Mouse (Mus musculus) left cerebral cortex, adult 11 months (tissue): ENCODE measurements around the gene Hist1h3c.
A peak's percentile ranks its signal among the peaks of the same experiment; 100 is the strongest.
"Not testable (repeated sequence)": the region's sequence is repeated elsewhere in the genome, so short reads cannot be mapped to it uniquely, and the experiment has no call there.

Experiments
- DNase-seq: peaks from one replicate; pipeline ENCODE4 v3.0.0; 2022; ENCODE audit warnings: low spot score

The Hist1h3c gene

DNA sequence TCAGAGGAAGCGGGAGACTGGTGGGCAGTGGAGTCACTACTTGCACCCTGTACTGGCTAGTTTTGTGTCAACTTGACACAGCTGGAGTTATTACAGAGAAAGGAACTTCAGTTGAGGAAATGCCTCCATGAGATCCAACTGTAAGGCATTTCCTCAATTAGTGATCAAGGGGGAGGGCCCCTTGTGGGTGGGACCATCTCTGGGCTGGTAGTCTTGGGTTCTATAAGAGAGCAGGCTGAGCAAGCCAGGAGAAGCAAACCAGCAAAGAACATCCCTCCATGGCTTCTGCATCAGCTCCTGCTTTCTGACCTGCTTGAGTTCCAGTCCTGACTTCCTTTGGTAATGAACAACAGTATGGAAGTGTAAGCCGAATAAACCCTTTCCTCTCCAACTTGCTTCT, 42.6 kb downstream of the Hist1h3c start:
- DNase-seq, result not testable (repeated sequence)

DNA sequence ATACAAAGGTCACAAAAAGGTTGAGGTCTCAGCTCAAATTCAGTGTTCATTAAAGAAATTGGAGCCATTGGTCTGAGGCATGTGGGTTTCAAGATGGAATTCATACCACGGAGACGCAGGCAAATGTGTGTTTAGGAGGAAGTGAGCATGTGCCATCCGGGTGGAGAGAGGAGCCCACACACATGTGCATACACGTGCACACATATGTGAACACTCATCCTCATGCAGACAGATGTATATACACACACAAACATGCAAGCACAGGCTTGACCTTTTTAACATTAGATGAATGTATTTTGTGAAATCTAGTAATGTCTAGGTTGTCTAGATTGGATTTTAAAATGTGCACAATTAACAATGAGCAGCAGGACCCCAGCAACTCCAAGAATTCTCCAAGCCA, 43.2 kb downstream of the Hist1h3c start:
- no peak for DNase-seq

DNA sequence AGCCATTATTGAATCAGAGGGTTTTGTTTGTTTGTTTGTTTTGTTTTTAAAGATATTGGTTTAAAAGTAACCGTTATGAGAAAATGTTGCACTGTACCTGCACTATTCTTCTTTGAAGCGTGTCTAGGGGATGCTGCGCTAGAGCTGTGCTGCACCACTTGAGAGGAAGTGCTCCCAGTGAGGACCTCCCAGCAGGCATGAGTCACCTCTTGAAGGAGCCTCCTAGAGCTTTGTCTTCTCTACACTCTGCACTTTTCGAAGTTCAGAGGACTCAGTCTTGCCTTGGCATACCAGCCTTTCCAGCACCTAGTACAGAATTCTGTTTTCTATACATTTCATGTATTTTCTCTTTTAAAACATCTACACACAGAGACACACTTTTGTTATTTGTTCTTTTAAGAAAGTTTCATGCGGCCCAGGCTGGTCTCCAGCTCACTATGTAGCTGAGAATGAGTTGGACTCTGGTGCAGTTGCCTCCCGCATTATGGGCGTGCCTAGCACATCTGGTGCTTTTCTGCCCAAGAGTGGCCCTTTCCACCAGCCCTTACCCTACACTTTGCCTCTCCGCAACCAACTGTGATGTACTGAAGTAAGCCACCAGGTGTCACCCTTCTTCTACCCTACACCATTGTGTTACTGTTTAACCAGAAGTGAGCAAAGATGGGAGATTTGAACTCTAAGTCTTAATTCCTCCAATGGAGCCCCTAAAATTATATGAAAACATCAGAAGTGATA, 44.4 kb downstream of the Hist1h3c start:
- peak; percentile 71 for DNase-seq

DNA sequence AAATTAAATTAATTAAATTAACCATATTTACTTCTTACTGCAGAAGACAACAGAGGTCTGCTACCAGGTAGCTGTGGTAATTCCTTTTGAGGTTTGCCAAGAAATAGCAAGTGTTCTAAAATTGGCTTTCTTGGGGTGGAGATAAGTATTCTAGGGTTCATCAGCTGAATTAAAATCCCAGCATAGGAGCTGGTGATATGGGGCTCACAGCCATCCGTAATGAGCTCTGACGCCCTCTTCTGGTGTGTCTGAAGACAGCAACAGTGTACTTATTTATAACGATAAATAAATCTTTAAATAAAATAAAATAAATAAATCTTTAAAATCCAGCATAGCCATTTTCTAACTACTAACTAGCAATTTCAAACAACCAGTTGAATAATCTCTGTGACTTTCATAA, 45.6 kb downstream of the Hist1h3c start:
- no peak for DNase-seq

DNA sequence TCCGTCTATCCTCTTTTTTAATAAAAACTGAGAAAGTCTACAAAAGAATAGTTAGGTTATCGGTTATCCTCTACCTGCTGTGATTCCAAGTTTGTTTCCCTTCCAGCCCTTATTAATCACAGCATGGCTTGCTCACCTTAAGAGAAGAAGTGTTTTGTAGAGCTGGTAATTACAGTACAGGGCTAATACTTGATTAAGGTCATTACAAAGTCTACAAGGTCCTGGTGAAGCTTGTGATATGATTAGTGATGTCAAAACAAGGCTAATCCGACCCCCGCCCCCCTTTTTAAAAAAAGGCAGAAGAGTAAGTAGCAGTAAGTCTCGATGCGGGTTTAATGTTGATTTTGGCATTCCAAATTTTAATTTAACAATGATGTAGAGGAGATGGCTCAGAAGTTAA, 46.4 kb downstream of the Hist1h3c start:
- no peak for DNase-seq

DNA sequence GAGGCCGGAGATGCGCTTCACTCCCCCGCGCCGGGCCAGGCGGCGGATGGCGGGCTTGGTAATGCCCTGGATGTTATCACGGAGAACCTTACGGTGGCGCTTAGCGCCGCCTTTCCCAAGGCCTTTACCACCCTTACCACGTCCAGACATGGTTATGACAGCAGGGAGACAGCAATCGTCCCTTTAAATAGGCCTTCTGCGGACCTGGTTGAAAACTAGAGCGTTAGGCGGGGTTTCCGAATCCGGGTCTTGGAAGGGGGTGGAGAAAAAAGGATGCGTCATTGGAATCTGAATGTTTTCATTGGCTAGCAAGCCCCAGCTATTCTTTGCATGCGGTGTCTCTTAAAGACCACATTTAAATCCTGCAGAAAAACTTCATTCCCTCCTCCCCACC, 47.1 kb downstream of the Hist1h3c start, which contains the start of gene Hist1h4c:
Gene Hist1h4c, minus strand, starts transcription at position 155 of the 394 bp plus-strand sequence.
- peak; percentile 98 for DNase-seq

DNA sequence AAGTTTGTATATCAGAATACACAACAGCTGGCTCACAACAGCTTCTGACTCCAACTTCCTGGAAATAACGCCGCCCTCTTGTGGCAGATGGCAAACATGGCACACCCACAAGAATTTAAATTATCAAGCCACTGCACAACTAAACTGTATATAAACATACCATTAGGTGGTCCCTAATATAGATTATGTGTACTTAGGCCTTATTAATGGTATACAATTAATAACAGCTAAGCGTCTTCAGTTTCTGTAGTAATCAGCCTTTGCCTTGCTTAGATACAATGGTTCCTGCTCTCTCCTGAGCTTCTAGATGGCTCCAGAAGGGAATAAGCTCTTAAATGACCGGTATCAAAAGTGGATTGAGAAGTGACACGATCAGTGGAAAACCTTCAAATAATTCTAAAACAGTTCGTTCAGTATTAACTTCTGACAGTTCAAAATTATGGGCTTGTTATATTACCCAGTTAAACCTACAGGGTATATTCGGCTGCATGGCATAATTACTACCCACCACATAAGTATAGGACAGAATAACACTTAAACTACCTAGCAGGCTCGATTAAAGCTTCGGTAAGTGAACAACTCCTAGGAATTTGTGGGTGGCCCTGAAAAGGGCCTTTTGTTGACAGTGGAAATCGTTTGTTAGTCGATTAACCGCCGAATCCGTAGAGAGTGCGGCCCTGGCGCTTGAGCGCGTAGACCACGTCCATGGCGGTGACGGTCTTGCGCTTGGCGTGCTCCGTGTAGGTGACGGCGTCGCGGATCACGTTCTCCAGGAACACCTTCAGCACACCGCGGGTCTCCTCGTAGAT, 47.7 kb downstream of the Hist1h3c start:
- DNase-seq, result no peak

DNA sequence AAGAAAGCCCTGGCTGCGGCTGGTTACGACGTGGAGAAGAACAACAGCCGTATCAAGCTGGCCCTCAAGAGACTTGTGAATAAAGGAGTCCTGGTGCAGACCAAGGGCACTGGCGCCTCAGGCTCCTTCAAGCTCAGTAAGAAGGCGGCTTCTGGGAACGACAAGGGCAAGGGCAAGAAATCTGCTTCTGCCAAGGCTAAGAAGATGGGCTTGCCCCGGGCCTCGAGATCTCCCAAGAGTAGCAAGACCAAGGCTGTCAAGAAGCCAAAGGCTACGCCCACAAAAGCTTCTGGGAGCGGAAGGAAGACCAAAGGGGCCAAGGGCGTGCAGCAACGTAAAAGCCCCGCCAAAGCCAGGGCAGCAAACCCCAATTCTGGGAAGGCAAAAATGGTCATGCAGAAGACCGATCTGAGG, 49.3 kb downstream of the Hist1h3c start:
- DNase-seq, result no peak

DNA sequence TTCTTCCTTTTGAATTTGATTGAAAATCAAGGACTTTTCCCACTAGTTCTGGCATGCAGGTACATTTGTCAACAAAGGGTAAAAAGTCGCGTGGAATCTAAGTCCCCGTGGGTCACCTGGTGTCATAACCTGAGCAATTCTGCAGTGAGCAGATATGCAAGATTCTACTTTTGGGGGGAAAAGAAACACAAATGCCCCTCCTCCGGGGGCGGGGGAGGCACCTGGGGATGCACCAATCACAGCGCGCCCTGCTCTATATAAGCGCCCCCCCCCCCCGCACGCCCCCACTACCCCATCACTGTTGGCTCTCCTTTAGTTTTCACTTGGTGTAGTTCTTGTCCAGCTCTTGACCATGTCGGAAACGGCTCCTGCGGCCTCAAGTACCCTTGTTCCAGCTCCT, 49.9 kb downstream of the Hist1h3c start, which contains the start of gene Hist1h1t:
Gene Hist1h1t, plus strand, starts transcription at position 301 of the 400 bp plus-strand sequence.
- no peak for DNase-seq
